ENCODE assay signal across 8 mouse cellular contexts in the genomic region with DNA sequence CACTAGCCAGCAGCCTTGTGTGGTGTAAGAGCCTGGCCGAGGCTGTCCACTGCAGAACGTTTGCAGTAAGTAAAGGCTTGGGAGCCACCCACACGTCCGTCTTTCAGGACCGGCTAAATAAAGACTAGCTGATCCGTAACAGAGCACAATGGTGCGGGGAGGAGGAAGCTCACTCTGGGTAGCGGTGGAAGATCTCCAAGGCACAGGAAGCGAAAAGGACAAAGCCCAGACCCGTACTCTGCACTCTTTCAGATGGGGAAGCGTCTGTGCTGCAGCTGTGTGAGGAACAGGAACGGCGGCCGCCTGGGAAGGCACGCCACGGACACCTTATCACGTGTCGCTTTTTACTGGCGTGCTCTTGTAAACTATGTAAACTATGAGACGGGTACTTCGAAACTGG. TPM values are rescaled to one million over a fixed set of nuclear protein-coding genes. Genes with fewer than 3 reads are reported as not detected.
DNase-seq lines count a peak whose midpoint lies in the region; ATAC-seq and TF ChIP-seq lines count a peak whose summit lies in the region.

No protein-coding gene starts in this region.

- H3K9ac ChIP-seq in embryonic facial prominence, embryonic 13.5 days = 0 out of 2 replicates have a peak overlapping the region, but pooled peaks have one; percentile 12
- 0 out of 2 replicates have a peak overlapping the region, but pooled peaks have one; percentile 3 for H3K9ac ChIP-seq in hindbrain, embryonic 12.5 days
- no peak overlapping the region for H3K9ac ChIP-seq in limb, embryonic 14.5 days (ENCODE audit: low read depth, low read length, severe bottlenecking)
- H3K9ac ChIP-seq in midbrain, embryonic 12.5 days (replicated peaks) = no peak overlapping the region

- TF ChIP-seq POLR2A in limb, embryonic 14.5 days (IDR thresholded peaks at IDR 0.05; ENCODE audit: borderline replicate concordance, extremely low read depth, insufficient read depth, insufficient read length) = no peak

- H3K4me3 ChIP-seq in embryonic facial prominence, embryonic 13.5 days = no peak overlapping the region
- no peak overlapping the region for H3K4me3 ChIP-seq in hindbrain, embryonic 12.5 days
- no peak overlapping the region for H3K4me3 ChIP-seq in limb, embryonic 14.5 days (replicated peaks; ENCODE audit: low read length)
- H3K4me3 ChIP-seq in midbrain, embryonic 12.5 days = no peak overlapping the region

- 67% methylated on average over 21 of the region's 21 CpGs for WGBS in embryonic facial prominence, embryonic 13.5 days
- 43% methylated on average over 21 of the region's 21 CpGs for WGBS in hindbrain, embryonic 12.5 days
- WGBS in limb, embryonic 14.5 days = 62% methylated on average over 21 of the region's 21 CpGs
- WGBS in midbrain, embryonic 12.5 days = 40% methylated on average over 21 of the region's 21 CpGs

- DNase-seq in cerebellum, postnatal 25 days = peak; percentile 43 to 45
- peak; percentile 30 for DNase-seq in limb, embryonic 14.5 days (ENCODE audit: low spot score)
- DNase-seq in urinary bladder, postnatal 4 days (ENCODE audit: low spot score in 2 of 2) = no peak
- no peak for DNase-seq in ovary, postnatal 14 days (ENCODE audit: low spot score)

- peak overlapping the region; percentile 48 for H3K27ac ChIP-seq in embryonic facial prominence, embryonic 13.5 days
- H3K27ac ChIP-seq in hindbrain, embryonic 12.5 days = peak overlapping the region; percentile 31
- 0 out of 2 replicates have a peak overlapping the region, but pooled peaks have one; percentile 19 for H3K27ac ChIP-seq in limb, embryonic 14.5 days (replicated peaks; ENCODE audit: low read depth, low read length)
- H3K27ac ChIP-seq in midbrain, embryonic 12.5 days (replicated peaks) = peak overlapping the region; percentile 47

- H3K9me3 ChIP-seq in embryonic facial prominence, embryonic 13.5 days = no peaks in the 10 kb centered on the region
- H3K9me3 ChIP-seq in hindbrain, embryonic 12.5 days (replicated peaks) = no peaks in the 10 kb centered on the region
- no peaks in the 10 kb centered on the region for H3K9me3 ChIP-seq in limb, embryonic 14.5 days (ENCODE audit: control insufficient read depth, low read length)
- no peaks in the 10 kb centered on the region for H3K9me3 ChIP-seq in midbrain, embryonic 12.5 days

- no peak overlapping the region for H3K4me2 ChIP-seq in embryonic facial prominence, embryonic 13.5 days
- H3K4me2 ChIP-seq in hindbrain, embryonic 12.5 days (replicated peaks) = no peak overlapping the region
- no peak overlapping the region for H3K4me2 ChIP-seq in limb, embryonic 14.5 days (replicated peaks; ENCODE audit: low read depth, low read length, severe bottlenecking)
- H3K4me2 ChIP-seq in midbrain, embryonic 12.5 days (replicated peaks) = no peak overlapping the region

- H3K36me3 ChIP-seq in embryonic facial prominence, embryonic 13.5 days = peaks cover 96% of the 10 kb centered on the region
- H3K36me3 ChIP-seq in hindbrain, embryonic 12.5 days = peaks cover 98% of the 10 kb centered on the region
- peaks cover 92% of the 10 kb centered on the region for H3K36me3 ChIP-seq in limb, embryonic 14.5 days (ENCODE audit: control insufficient read depth, insufficient read depth, low read length)
- H3K36me3 ChIP-seq in midbrain, embryonic 12.5 days = peaks cover 100% of the 10 kb centered on the region

- peaks cover 17% of the 10 kb centered on the region for H3K4me1 ChIP-seq in embryonic facial prominence, embryonic 13.5 days
- peaks cover 43% of the 10 kb centered on the region for H3K4me1 ChIP-seq in hindbrain, embryonic 12.5 days
- H3K4me1 ChIP-seq in limb, embryonic 14.5 days (ENCODE audit: control insufficient read depth, insufficient read depth, low read length) = no peaks in the 10 kb centered on the region; the same call in 1 of the 2 replicates
- peaks cover 40% of the 10 kb centered on the region for H3K4me1 ChIP-seq in midbrain, embryonic 12.5 days

- H3K27me3 ChIP-seq in embryonic facial prominence, embryonic 13.5 days = no peaks in the 10 kb centered on the region
- H3K27me3 ChIP-seq in hindbrain, embryonic 12.5 days = no peaks in the 10 kb centered on the region
- no peaks in the 10 kb centered on the region for H3K27me3 ChIP-seq in limb, embryonic 14.5 days (ENCODE audit: control insufficient read depth, insufficient read depth, low read length)
- no peaks in the 10 kb centered on the region for H3K27me3 ChIP-seq in midbrain, embryonic 12.5 days

- no peak for ATAC-seq in cerebellum, adult (ENCODE audit: insufficient number of reproducible peaks, low FRiP score, low TSS enrichment)
- ATAC-seq in embryonic facial prominence, embryonic 13.5 days (ENCODE audit: insufficient number of reproducible peaks, insufficient read depth, low FRiP score, low TSS enrichment, low read depth) = no peak
- no peak for ATAC-seq in hindbrain, embryonic 12.5 days (ENCODE audit: low FRiP score)
- ATAC-seq in limb, embryonic 14.5 days (ENCODE audit: low FRiP score, low read depth) = peak; percentile 20; the same call in 1 of the 2 replicates
- no peak for ATAC-seq in midbrain, embryonic 12.5 days (ENCODE audit: low FRiP score, low read depth)

RNA-seq across cellular contexts. Expression of gene Csnk1e, which starts 22.5 kb away (rescaled TPM):
- polyA plus RNA-seq in embryonic facial prominence, embryonic 13.5 days (2015; fragmentation: Nextera tagmentation; extraction: Ambion mirVana) = 100 and 112 TPM in 2 replicates
- polyA plus RNA-seq in hindbrain, embryonic 12.5 days (2016; fragmentation: Nextera tagmentation; extraction: Ambion mirVana) = 280 and 284 TPM in 2 replicates
- 184 and 214 TPM in 2 replicates for polyA plus RNA-seq in limb, embryonic 14.5 days (2012; rRNA removed)
- polyA plus RNA-seq in limb, embryonic 14.5 days (2014; fragmentation: Nextera tagmentation; extraction: Ambion mirVana) = 83.8 and 98.0 TPM in 2 replicates
- 267 and 291 TPM in 2 replicates for polyA plus RNA-seq in midbrain, embryonic 12.5 days (2016; fragmentation: Nextera tagmentation; extraction: Ambion mirVana)

RNA-seq across cellular contexts. Expression of gene Tmem184b, which starts 29.5 kb away (rescaled TPM):
- polyA plus RNA-seq in embryonic facial prominence, embryonic 13.5 days (2015; fragmentation: Nextera tagmentation; extraction: Ambion mirVana) = 67.1 and 72.0 TPM in 2 replicates
- polyA plus RNA-seq in hindbrain, embryonic 12.5 days (2016; fragmentation: Nextera tagmentation; extraction: Ambion mirVana) = 46.2 and 52.0 TPM in 2 replicates
- polyA plus RNA-seq in limb, embryonic 14.5 days (2012; rRNA removed) = 121 and 163 TPM in 2 replicates
- polyA plus RNA-seq in limb, embryonic 14.5 days (2014; fragmentation: Nextera tagmentation; extraction: Ambion mirVana) = 67.9 and 76.8 TPM in 2 replicates
- 47.1 and 47.9 TPM in 2 replicates for polyA plus RNA-seq in midbrain, embryonic 12.5 days (2016; fragmentation: Nextera tagmentation; extraction: Ambion mirVana)

Comparison
In these comparisons a context has a peak if more than half of its experiments do, and no peak if none do; other contexts are left out.
1. DNase-seq: peak in cerebellum, postnatal 25 days (2 of 2) and limb, embryonic 14.5 days (single experiment); none in urinary bladder, postnatal 4 days (0 of 2) and ovary, postnatal 14 days (single experiment).
2. H3K9ac ChIP-seq: peak in embryonic facial prominence, embryonic 13.5 days (single experiment) and hindbrain, embryonic 12.5 days (single experiment); none in limb, embryonic 14.5 days (single experiment) and midbrain, embryonic 12.5 days (single experiment).
3. Peak in every context shown above with its lines, with median percentiles within 50 percentile points of each other: H3K27ac ChIP-seq.